Mouse (Mus musculus): ENCODE data around the gene Gm11172.
A peak's percentile ranks its signal among the peaks of the same experiment; 100 is the strongest.
"Not testable (repeated sequence)": the region's sequence is repeated elsewhere in the genome, so short reads cannot be mapped to it uniquely, and the experiment has no call there.

Gm11172 gene

GRCm38 (mm10) chr16:10834911-10835587, 22.3 kb downstream of the Gm11172 start, which contains the start of gene Rmi2:
Gene Rmi2, plus strand, starts transcription at chr16:10835059.
- peak; percentile 87 for DNase-seq

GRCm38 (mm10) chr16:10836388-10836787, 23.7 kb downstream of the Gm11172 start:
- no peak for DNase-seq

- no peak for DNase-seq
Observed at GRCm38 (mm10) chr16:10837250-10837649, 24.5 kb downstream of the Gm11172 start.

- no peak for DNase-seq
Observed at GRCm38 (mm10) chr16:10837903-10838302, 25.2 kb downstream of the Gm11172 start.

- peak; percentile 32 to 59 for DNase-seq
Observed at GRCm38 (mm10) chr16:10838487-10839245, 26.0 kb downstream of the Gm11172 start.

GRCm38 (mm10) chr16:10840018-10840417, 27.3 kb downstream of the Gm11172 start:
- no peak for DNase-seq

- DNase-seq, result no peak
Observed at GRCm38 (mm10) chr16:10842282-10842855, 29.7 kb downstream of the Gm11172 start.

- peak; percentile 53 to 57 for DNase-seq
Observed at GRCm38 (mm10) chr16:10843486-10844318, 31.0 kb downstream of the Gm11172 start.

- DNase-seq, result no peak
Observed at GRCm38 (mm10) chr16:10844319-10844670, 31.6 kb downstream of the Gm11172 start.

GRCm38 (mm10) chr16:10845952-10846351, 33.2 kb downstream of the Gm11172 start:
- DNase-seq, result no peak

GRCm38 (mm10) chr16:10846503-10846902, 33.8 kb downstream of the Gm11172 start:
- peak; percentile 63 to 78 for DNase-seq

- peak; percentile 87 to 90 for DNase-seq
Observed at GRCm38 (mm10) chr16:10849965-10850861, 37.5 kb downstream of the Gm11172 start.

GRCm38 (mm10) chr16:10850905-10851304, 38.2 kb downstream of the Gm11172 start:
- DNase-seq, result no peak

- DNase-seq, result not testable (repeated sequence)
Observed at GRCm38 (mm10) chr16:10852216-10852615, 39.5 kb downstream of the Gm11172 start.

GRCm38 (mm10) chr16:10859726-10860245, 47.1 kb downstream of the Gm11172 start:
- no peak for DNase-seq

GRCm38 (mm10) chr16:10861408-10861807, 48.7 kb downstream of the Gm11172 start:
- DNase-seq, result peak in 1 of 2 experiments; percentile 36
